Mouse (Mus musculus) liver, embryonic 13.5 days (tissue): Measurements from ENCODE around the gene Vipas39. TPM values are rescaled to one million over a fixed set of nuclear protein-coding genes. Genes with fewer than 3 reads are reported as not detected.

Source experiments
- ATAC-seq: fragments of 200-750 bp; cut with Nextera tagmentation; 2 replicates; pipeline ENCODE4 v1.8.0; 2017; ENCODE audit warnings: low read depth, mild to moderate bottlenecking, moderate number of reproducible peaks, moderate library complexity
- DNase-seq: peaks from one replicate; pipeline ENCODE4 v3.0.0; 2022
- H3K27ac ChIP-seq: fragments of 300-500 bp; sonication (generic); 2 replicates; pipeline ENCODE4 v1.5.1; 2015; ENCODE audit warnings: moderate library complexity, mild to moderate bottlenecking, inconsistent platforms
- H3K27me3 ChIP-seq: fragments of 300-500 bp; sonication (generic); 2 replicates; pipeline ENCODE4 v1.6.1; 2015; ENCODE audit warnings: mild to moderate bottlenecking, inconsistent platforms
- H3K36me3 ChIP-seq: fragments of 300-500 bp; sonication (generic); 2 replicates; pipeline ENCODE4 v1.6.1; 2015; ENCODE audit warnings: mild to moderate bottlenecking, inconsistent platforms
- H3K4me1 ChIP-seq: fragments of 300-500 bp; sonication (generic); replicated peaks from 2 replicates; pipeline ENCODE4 v1.6.1; 2015; ENCODE audit warnings: inconsistent platforms
- H3K4me2 ChIP-seq: fragments of 300-500 bp; sonication (generic); 2 replicates; pipeline ENCODE4 v1.6.1; 2015; ENCODE audit warnings: inconsistent platforms, mild to moderate bottlenecking, moderate library complexity
- H3K4me3 ChIP-seq: fragments of 300-500 bp; sonication (generic); replicated peaks from 2 replicates; pipeline ENCODE4 v1.5.1; 2015; ENCODE audit warnings: mild to moderate bottlenecking, inconsistent platforms
- H3K9ac ChIP-seq: fragments of 300-500 bp; sonication (generic); 2 replicates; pipeline ENCODE4 v1.6.1; 2015; ENCODE audit warnings: mild to moderate bottlenecking, inconsistent platforms
- H3K9me3 ChIP-seq: fragments of 300-500 bp; sonication (generic); replicated peaks from 2 replicates; pipeline ENCODE4 v1.6.1; 2016; ENCODE audit warnings: inconsistent platforms
- WGBS: fragments of 180-500 bp; shearing (Covaris S2); methylation state at CpG from one replicate; pipeline ENCODE4 v1.1.7; 2015; ENCODE audit not compliant: insufficient replicate concordance; 5-methylcytosine and 5-hydroxymethylcytosine counted together
- polyA plus RNA-seq: library from polyadenylated mRNA; unstranded; fragments of >200 nt; fragmentation: Nextera tagmentation; extraction: Ambion mirVana; gene quantifications from 2 replicates; pipeline ENCODE4 v1.2.1, GENCODE M21; 2015

Vipas39 gene
- polyA plus RNA-seq, 1 experiment from 2014 or later, result 9.8 TPM

GRCm38 (mm10) chr12:87266827-87267603, 959 bp upstream of the Vipas39 start:
- DNase-seq (peak; percentile 48), ATAC-seq (peak; percentile 53)
- Histone ChIP-seq H3K4me2 (peak overlapping the region; percentile 82), H3K27me3 (no peaks in the 10 kb centered on the region), H3K4me3 (peak overlapping the region; percentile 87), H3K4me1 (peaks cover 36% of the 10 kb centered on the region), H3K9ac (peak overlapping the region; percentile 95), H3K27ac (peak overlapping the region; percentile 96), H3K9me3 (no peaks in the 10 kb centered on the region), H3K36me3 (peaks cover 48% of the 10 kb centered on the region)
- under 1% methylated on average over 31 of the region's 31 CpGs for WGBS

- ATAC-seq (no peak), DNase-seq (no peak)
- H3K36me3 ChIP-seq, result peaks cover 46% of the 10 kb centered on the region
These were observed 612 bp downstream of the Vipas39 start for GRCm38 (mm10) chr12:87265444-87265843.

GRCm38 (mm10) chr12:87260562-87260961, 5.5 kb downstream of the Vipas39 start:
- ATAC-seq (no peak), DNase-seq (no peak)
- H3K4me2 ChIP-seq, result no peak overlapping the region
- H3K27ac ChIP-seq, result no peak overlapping the region
- H3K9me3 ChIP-seq, result no peaks in the 10 kb centered on the region
- H3K27me3 ChIP-seq, result no peaks in the 10 kb centered on the region
- WGBS, result 82% methylated on average over 8 of the region's 8 CpGs
- no peak overlapping the region for H3K4me3 ChIP-seq
- H3K9ac ChIP-seq, result no peak overlapping the region
- peaks cover 61% of the 10 kb centered on the region for H3K36me3 ChIP-seq
- H3K4me1 ChIP-seq, result peaks cover 19% of the 10 kb centered on the region

More at GRCm38 (mm10) chr12:87265444-87265843, 612 bp downstream of the Vipas39 start:
- Histone ChIP-seq H3K4me2 (peak overlapping the region; percentile 82), H3K4me3 (peak overlapping the region; percentile 87), H3K27ac (no peak overlapping the region; the same call in 1 of the 2 replicates), H3K9ac (peak overlapping the region; percentile 95), H3K4me1 (peaks cover 36% of the 10 kb centered on the region), H3K27me3 (no peaks in the 10 kb centered on the region), H3K9me3 (no peaks in the 10 kb centered on the region)
- WGBS, result 18% methylated on average over 11 of the region's 11 CpGs

- Histone ChIP-seq H3K4me2 (no peak overlapping the region), H3K27ac (no peak overlapping the region; the same call in 1 of the 2 replicates), H3K9ac (no peak overlapping the region), H3K9me3 (no peaks in the 10 kb centered on the region), H3K4me1 (peaks cover 10% of the 10 kb centered on the region), H3K27me3 (no peaks in the 10 kb centered on the region), H3K4me3 (no peak overlapping the region), H3K36me3 (peaks cover 80% of the 10 kb centered on the region)
- WGBS, result 78% methylated on average over 5 of the region's 5 CpGs
- DNase-seq, result no peak
- peak; percentile 65 for ATAC-seq
These were observed 9.4 kb downstream of the Vipas39 start for GRCm38 (mm10) chr12:87256629-87257028.

GRCm38 (mm10) chr12:87253878-87254277, 12.2 kb downstream of the Vipas39 start:
- 88% methylated on average over 6 of the region's 6 CpGs for WGBS
- H3K27ac ChIP-seq, result no peak overlapping the region
- no peak for DNase-seq
- no peak overlapping the region for H3K9ac ChIP-seq
- no peak overlapping the region for H3K4me3 ChIP-seq
- H3K9me3 ChIP-seq, result no peaks in the 10 kb centered on the region
- no peak overlapping the region for H3K4me2 ChIP-seq
- ATAC-seq, result no peak
- H3K36me3 ChIP-seq, result peaks cover 88% of the 10 kb centered on the region
- H3K4me1 ChIP-seq, result peaks cover 27% of the 10 kb centered on the region
- H3K27me3 ChIP-seq, result no peaks in the 10 kb centered on the region

- Histone ChIP-seq H3K4me1 (peaks cover 17% of the 10 kb centered on the region), H3K9me3 (no peaks in the 10 kb centered on the region), H3K9ac (0 out of 2 replicates have a peak overlapping the region, but pooled peaks have one; percentile 22), H3K27me3 (no peaks in the 10 kb centered on the region), H3K4me3 (no peak overlapping the region), H3K4me2 (no peak overlapping the region), H3K27ac (no peak overlapping the region), H3K36me3 (peaks cover 79% of the 10 kb centered on the region)
- WGBS, result 53% methylated on average over 6 of the region's 6 CpGs
- peak; percentile 71 for ATAC-seq
- no peak for DNase-seq
These were observed 15.9 kb downstream of the Vipas39 start for GRCm38 (mm10) chr12:87250161-87250560.

GRCm38 (mm10) chr12:87238632-87239031, 27.4 kb downstream of the Vipas39 start, which contains the start of gene Noxred1:
TSS of gene Noxred1 (minus strand) at chr12:87238732.
- Histone ChIP-seq H3K27me3 (no peaks in the 10 kb centered on the region), H3K4me1 (no peaks in the 10 kb centered on the region), H3K9ac (no peak within 1 kb of the TSS), H3K9me3 (no peaks in the 10 kb centered on the region), H3K36me3 (peaks cover 37% of the 10 kb centered on the region), H3K27ac (no peak within 1 kb of the TSS), H3K4me2 (no peak within 1 kb of the TSS), H3K4me3 (no peak within 1 kb of the TSS)
- 93% methylated on average over 1 of the region's 1 CpGs for WGBS
- DNase-seq, result no peak
- no peak for ATAC-seq

GRCm38 (mm10) chr12:87236882-87237483, 29.1 kb downstream of the Vipas39 start:
- 48% methylated on average over 5 of the region's 5 CpGs for WGBS
- ATAC-seq (no peak), DNase-seq (no peak)
- Histone ChIP-seq H3K36me3 (peaks cover 32% of the 10 kb centered on the region), H3K4me1 (no peaks in the 10 kb centered on the region), H3K27ac (no peak overlapping the region), H3K27me3 (no peaks in the 10 kb centered on the region), H3K9ac (no peak overlapping the region), H3K4me2 (no peak overlapping the region), H3K9me3 (no peaks in the 10 kb centered on the region), H3K4me3 (no peak overlapping the region)

GRCm38 (mm10) chr12:87230379-87230895, 35.6 kb downstream of the Vipas39 start:
- 0 out of 2 replicates have a peak, but pooled peaks cover 3% of the 10 kb centered on the region for H3K9me3 ChIP-seq
- no peaks in the 10 kb centered on the region for H3K27me3 ChIP-seq
- ATAC-seq, result peak; percentile 67; the same call in 1 of the 2 replicates
- DNase-seq, result no peak
- H3K27ac ChIP-seq, result no peak overlapping the region
- peaks cover 22% of the 10 kb centered on the region for H3K4me1 ChIP-seq
- no peaks in the 10 kb centered on the region for H3K36me3 ChIP-seq
- H3K4me2 ChIP-seq, result no peak overlapping the region
- H3K4me3 ChIP-seq, result no peak overlapping the region
- no peak overlapping the region; the same call in 1 of the 2 replicates for H3K9ac ChIP-seq

- H3K36me3 ChIP-seq, result no peaks in the 10 kb centered on the region
- no peak overlapping the region for H3K4me2 ChIP-seq
- no peak overlapping the region for H3K27ac ChIP-seq
- H3K9me3 ChIP-seq, result 0 out of 2 replicates have a peak, but pooled peaks cover 3% of the 10 kb centered on the region
- no peak overlapping the region for H3K4me3 ChIP-seq
- 79% methylated on average over 2 of the region's 2 CpGs for WGBS
- H3K4me1 ChIP-seq, result peaks cover 30% of the 10 kb centered on the region
- H3K27me3 ChIP-seq, result no peaks in the 10 kb centered on the region
- no peak for DNase-seq
- no peak for ATAC-seq
- H3K9ac ChIP-seq, result no peak overlapping the region
These were observed 36.4 kb downstream of the Vipas39 start for GRCm38 (mm10) chr12:87229633-87230032.

- Histone ChIP-seq H3K36me3 (no peaks in the 10 kb centered on the region), H3K9me3 (0 out of 2 replicates have a peak, but pooled peaks cover 3% of the 10 kb centered on the region), H3K4me3 (no peak overlapping the region), H3K27ac (no peak overlapping the region), H3K4me2 (no peak overlapping the region), H3K27me3 (no peaks in the 10 kb centered on the region), H3K9ac (no peak overlapping the region), H3K4me1 (peaks cover 31% of the 10 kb centered on the region)
- WGBS, result 37% methylated on average over 7 of the region's 7 CpGs
- ATAC-seq, result peak; percentile 53
- DNase-seq, result peak; percentile 8
These were observed 39.3 kb downstream of the Vipas39 start for GRCm38 (mm10) chr12:87226801-87227200.
